Mouse (Mus musculus): ENCODE measurements around the gene Ppp1r14b. TPM values are rescaled to one million over a fixed set of nuclear protein-coding genes. Genes with fewer than 3 reads are reported as not detected.
A peak's percentile ranks its signal among the peaks of the same experiment; 100 is the strongest.

Gene Ppp1r14b
- total and polyA plus RNA-seq, 2 experiments from 2014 or later = 201 to 226 TPM

DNA sequence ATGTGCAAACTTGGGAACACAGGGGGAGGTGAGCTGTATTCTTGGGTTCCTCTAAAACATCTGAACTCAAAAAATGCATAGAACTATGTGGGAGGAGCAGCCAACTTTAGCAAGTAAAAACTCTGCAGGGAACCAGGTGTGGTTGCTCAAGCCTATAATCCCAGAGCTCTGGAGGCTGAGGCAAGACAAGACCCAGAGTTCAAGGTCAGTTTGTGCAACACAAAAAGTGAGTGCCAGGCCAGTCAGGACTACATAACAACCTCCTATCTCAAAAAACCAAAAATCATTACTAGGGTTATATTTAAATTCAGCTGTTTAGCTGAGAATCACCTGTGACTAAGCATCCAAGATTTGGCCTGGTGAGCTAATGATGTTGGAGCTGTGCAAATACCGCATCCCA, 42.8 kb upstream of the Ppp1r14b start:
- WGBS = 28% methylated on average over 1 of the region's 1 CpGs
- no peak overlapping the region for H3K27ac ChIP-seq (ENCODE audit: low read depth, low read length)
- no peaks in the 10 kb centered on the region for H3K36me3 ChIP-seq (ENCODE audit: insufficient read depth)
- TF ChIP-seq CTCF (IDR thresholded peaks at IDR 0.05; ENCODE audit: low read depth) = no peak
- H3K4me2 ChIP-seq (ENCODE audit: low read depth) = no peak overlapping the region
- peaks cover 40% of the 10 kb centered on the region for H3K27me3 ChIP-seq (ENCODE audit: insufficient read depth, low read length)
- no peak overlapping the region for H3K9ac ChIP-seq
- ATAC-seq (no peak), DNase-seq (no peak)
- H3K4me1 ChIP-seq (ENCODE audit: insufficient read depth) = 0 out of 2 replicates have a peak, but pooled peaks cover 4% of the 10 kb centered on the region
- no peaks in the 10 kb centered on the region for H3K9me3 ChIP-seq (ENCODE audit: low read length)
- H3K4me3 ChIP-seq (ENCODE audit: low read depth, low read length) = no peak overlapping the region

DNA sequence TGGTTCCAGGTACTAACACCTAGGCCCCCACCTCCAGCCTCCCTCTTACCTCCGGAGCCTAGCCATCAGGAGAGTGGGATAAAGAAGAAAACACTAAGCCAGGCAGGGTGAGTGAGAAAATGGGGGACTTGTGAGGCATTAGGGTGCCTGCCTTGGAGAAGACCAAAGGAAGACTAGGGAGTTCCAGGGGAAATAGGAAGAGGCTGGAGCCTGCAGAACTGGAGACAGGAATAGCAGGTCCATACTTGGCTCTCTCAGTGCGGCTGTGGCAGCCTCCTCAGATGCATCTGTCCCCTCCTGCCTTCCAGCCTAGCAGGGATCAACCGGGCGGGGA, 41.7 kb upstream of the Ppp1r14b start:
- Histone ChIP-seq H3K27me3 (ENCODE audit: insufficient read depth, low read length) (peaks cover 29% of the 10 kb centered on the region), H3K4me2 (ENCODE audit: low read depth) (peak overlapping the region; percentile 67), H3K27ac (ENCODE audit: low read depth, low read length) (no peak overlapping the region), H3K9me3 (ENCODE audit: low read length) (no peaks in the 10 kb centered on the region), H3K4me3 (ENCODE audit: low read depth, low read length) (peak overlapping the region; percentile 41), H3K36me3 (ENCODE audit: insufficient read depth) (0 out of 2 replicates have a peak, but pooled peaks cover under 1% of the 10 kb centered on the region), H3K4me1 (ENCODE audit: insufficient read depth) (0 out of 2 replicates have a peak, but pooled peaks cover 4% of the 10 kb centered on the region), H3K9ac (no peak overlapping the region; the same call in 1 of the 2 replicates)
- 24% methylated on average over 4 of the region's 4 CpGs for WGBS
- ATAC-seq (0 out of 2 replicates have a peak, but pooled peaks have one; percentile 1), DNase-seq (no peak)
- no peak for TF ChIP-seq CTCF (IDR thresholded peaks at IDR 0.05; ENCODE audit: low read depth)

DNA sequence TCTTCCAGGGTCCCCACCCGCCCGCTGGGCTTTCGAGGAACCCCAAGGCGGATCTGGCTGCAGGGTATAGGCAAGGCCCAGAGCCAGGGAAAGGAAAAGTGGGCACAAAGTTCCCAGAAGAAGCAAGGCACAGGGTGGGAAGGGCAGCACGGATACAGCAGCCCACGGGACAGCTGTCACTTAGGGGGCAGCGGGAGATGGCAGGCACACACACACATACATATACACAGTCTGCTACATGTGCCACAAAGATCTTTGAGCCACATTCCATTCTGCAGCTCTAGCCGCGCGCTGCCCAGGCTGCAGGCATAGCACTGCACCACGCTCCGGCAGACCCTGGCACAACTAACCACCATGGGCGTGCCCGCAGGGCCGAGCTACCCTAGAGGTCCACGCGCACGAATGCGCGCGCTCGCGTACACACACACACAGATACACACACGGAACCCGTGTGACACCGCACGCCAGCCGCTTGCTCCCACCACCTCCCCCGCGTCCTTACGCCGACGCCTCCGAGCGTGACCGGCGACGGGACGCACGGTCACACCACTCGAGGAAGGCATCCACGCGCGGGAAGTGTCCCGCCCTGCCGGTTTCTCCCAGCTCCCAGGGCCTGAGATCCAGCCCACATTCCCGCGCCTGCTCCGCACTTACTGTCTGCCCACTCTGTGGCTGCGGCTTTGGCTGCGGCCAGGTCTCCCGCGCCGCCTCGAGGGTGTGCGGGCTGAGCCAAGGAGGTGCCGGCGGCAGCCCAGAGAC, 41.2 kb upstream of the Ppp1r14b start:
- Histone ChIP-seq H3K9me3 (ENCODE audit: low read length) (no peaks in the 10 kb centered on the region), H3K27ac (ENCODE audit: low read depth, low read length) (no peak overlapping the region), H3K27me3 (ENCODE audit: insufficient read depth, low read length) (peaks cover 27% of the 10 kb centered on the region), H3K4me1 (ENCODE audit: insufficient read depth) (0 out of 2 replicates have a peak, but pooled peaks cover 4% of the 10 kb centered on the region), H3K36me3 (ENCODE audit: insufficient read depth) (0 out of 2 replicates have a peak, but pooled peaks cover 4% of the 10 kb centered on the region), H3K4me3 (ENCODE audit: low read depth, low read length) (peak overlapping the region; percentile 41), H3K9ac (peak overlapping the region; percentile 44), H3K4me2 (ENCODE audit: low read depth) (peak overlapping the region; percentile 67)
- 4% methylated on average over 58 of the region's 58 CpGs for WGBS
- no peak for TF ChIP-seq CTCF (IDR thresholded peaks at IDR 0.05; ENCODE audit: low read depth)
- peak; percentile 58 for DNase-seq
- peak; percentile 82 for ATAC-seq

DNA sequence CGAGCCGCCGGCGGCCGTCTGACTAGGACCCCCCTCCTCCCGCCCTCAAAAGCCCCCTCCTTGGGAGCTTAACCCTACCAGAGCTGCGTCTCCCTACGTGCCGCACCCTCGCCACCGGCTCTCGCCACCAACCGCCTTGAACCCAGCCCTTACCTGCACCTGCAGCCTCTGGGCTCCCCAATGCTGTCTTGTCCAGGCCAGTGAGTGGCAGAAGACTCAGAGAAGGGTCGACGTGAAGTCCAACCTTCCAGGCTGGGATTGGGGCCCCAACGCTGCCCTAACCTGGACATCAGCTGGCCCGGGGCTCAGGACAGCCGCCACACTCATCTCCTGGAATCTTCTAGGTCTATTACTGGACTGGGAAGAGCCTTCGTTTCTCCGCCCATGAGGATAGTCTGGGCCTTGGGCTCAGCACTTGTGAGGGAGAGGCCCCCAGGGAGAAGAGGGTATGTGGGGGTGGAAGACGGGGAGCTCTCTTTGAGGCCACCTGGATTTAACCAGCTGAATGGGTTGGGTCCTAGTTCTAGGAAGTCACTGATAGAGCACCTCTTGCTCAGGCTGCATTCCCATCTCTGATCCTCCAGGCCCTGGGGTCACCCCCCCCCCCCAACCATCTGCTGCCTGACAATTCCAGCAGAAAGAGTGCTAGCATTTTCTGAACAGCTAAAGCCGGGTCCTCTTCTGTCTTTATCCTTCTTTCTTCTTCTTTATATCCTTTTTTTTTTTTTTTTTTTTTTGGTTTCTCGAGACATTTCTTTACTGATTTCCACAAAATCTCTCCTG, 40.4 kb upstream of the Ppp1r14b start, which contains the start of gene Kcnk4:
Gene Kcnk4, minus strand, starts transcription at position 321 of the 783 bp plus-strand sequence.
- H3K9me3 ChIP-seq (ENCODE audit: low read length) = no peaks in the 10 kb centered on the region
- peak within 1 kb of the TSS; percentile 67 for H3K4me2 ChIP-seq (ENCODE audit: low read depth)
- H3K4me1 ChIP-seq (ENCODE audit: insufficient read depth) = peaks cover 8% of the 10 kb centered on the region; the same call in 1 of the 2 replicates
- H3K9ac ChIP-seq = peak within 1 kb of the TSS; percentile 44
- H3K27ac ChIP-seq (ENCODE audit: low read depth, low read length) = no peak within 1 kb of the TSS
- H3K27me3 ChIP-seq (ENCODE audit: insufficient read depth, low read length) = peaks cover 27% of the 10 kb centered on the region
- H3K36me3 ChIP-seq (ENCODE audit: insufficient read depth) = peaks cover 7% of the 10 kb centered on the region; the same call in 1 of the 2 replicates
- no peak for TF ChIP-seq CTCF (IDR thresholded peaks at IDR 0.05; ENCODE audit: low read depth)
- H3K4me3 ChIP-seq (ENCODE audit: low read depth, low read length) = peak within 1 kb of the TSS; percentile 41
- 9% methylated on average over 23 of the region's 23 CpGs for WGBS
- ATAC-seq (no peak; the same call in 1 of the 2 replicates), DNase-seq (no peak)

DNA sequence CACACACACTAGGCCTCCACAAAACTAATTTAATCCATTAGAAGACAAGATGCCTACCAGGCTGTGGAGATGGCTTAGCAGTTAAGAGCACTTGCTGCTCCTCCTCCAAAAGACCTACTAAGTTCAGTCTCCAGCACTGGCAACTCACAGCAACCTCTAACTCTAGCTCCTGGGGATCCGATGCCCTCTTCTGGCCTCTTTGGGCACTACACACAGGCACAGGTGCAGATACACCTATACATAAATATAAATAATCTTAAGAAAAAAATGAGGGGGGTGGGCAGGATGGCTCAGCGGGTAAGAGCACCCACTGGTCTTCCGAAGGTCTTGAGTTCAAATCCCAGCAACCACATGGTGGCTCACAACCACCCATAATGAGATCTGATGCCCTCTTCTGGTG, 38.5 kb upstream of the Ppp1r14b start:
- Histone ChIP-seq H3K4me3 (ENCODE audit: low read depth, low read length) (no peak overlapping the region), H3K9me3 (ENCODE audit: low read length) (no peaks in the 10 kb centered on the region), H3K4me1 (ENCODE audit: insufficient read depth) (peaks cover 24% of the 10 kb centered on the region), H3K36me3 (ENCODE audit: insufficient read depth) (peaks cover 7% of the 10 kb centered on the region; the same call in 1 of the 2 replicates), H3K27me3 (ENCODE audit: insufficient read depth, low read length) (peaks cover 27% of the 10 kb centered on the region), H3K9ac (no peak overlapping the region), H3K27ac (ENCODE audit: low read depth, low read length) (no peak overlapping the region), H3K4me2 (ENCODE audit: low read depth) (no peak overlapping the region)
- peak; percentile 47 for TF ChIP-seq CTCF (IDR thresholded peaks at IDR 0.05; ENCODE audit: low read depth)
- ATAC-seq = no peak
- DNase-seq = no peak
- 17% methylated on average over 3 of the region's 3 CpGs for WGBS

DNA sequence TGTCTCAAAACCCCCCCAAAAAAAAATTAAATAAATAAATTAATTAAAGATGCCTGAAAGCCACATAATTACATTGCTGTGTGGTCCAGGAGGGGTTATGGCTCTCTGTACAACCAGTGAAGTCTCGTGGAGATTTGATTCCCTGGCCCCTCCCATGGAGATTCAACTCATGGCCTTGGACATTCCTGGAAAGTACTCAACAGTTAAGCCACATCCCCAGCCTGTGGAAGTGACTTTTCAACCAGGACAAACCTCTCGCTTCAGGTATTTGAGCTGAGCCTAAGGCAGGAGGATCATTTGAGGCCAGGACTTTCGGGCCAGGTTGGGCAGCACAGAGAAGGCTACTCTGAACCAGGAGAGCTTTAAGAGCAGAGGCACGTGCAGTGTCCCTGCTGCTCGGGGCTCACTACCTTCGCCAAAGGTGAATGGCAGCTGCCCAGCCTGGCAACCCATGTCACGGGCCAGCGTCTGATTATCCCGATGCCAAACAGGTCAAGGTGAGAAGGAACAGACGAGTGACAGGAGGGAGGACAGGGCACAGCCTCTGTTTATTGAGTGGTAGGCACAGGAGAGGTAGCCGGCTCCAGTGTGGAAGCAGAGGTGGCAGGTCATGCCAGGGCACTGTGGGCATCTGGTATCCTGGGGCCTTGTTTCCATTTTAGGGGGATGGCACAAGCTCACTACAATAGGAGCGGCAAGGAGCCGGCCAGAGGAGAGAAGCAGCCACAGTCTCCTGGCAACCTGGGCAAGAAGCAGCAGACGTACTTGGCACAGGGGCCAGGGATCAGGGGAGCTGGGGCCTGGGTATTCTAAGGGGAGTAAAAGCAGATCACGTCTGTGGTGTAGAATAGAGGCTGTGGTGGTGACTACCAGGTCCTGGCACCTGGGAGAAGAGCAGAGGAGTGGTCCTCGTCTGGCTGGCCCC, 37.0 kb upstream of the Ppp1r14b start:
- H3K36me3 ChIP-seq (ENCODE audit: insufficient read depth) = peaks cover 7% of the 10 kb centered on the region; the same call in 1 of the 2 replicates
- ATAC-seq (no peak), DNase-seq (no peak)
- no peaks in the 10 kb centered on the region for H3K9me3 ChIP-seq (ENCODE audit: low read length)
- peaks cover 24% of the 10 kb centered on the region for H3K4me1 ChIP-seq (ENCODE audit: insufficient read depth)
- no peak for TF ChIP-seq CTCF (IDR thresholded peaks at IDR 0.05; ENCODE audit: low read depth)
- 0 out of 2 replicates have a peak overlapping the region, but pooled peaks have one; percentile 10 for H3K9ac ChIP-seq
- H3K4me2 ChIP-seq (ENCODE audit: low read depth) = no peak overlapping the region
- H3K27me3 ChIP-seq (ENCODE audit: insufficient read depth, low read length) = peaks cover 15% of the 10 kb centered on the region
- no peak overlapping the region for H3K27ac ChIP-seq (ENCODE audit: low read depth, low read length)
- H3K4me3 ChIP-seq (ENCODE audit: low read depth, low read length) = no peak overlapping the region
- 67% methylated on average over 16 of the region's 16 CpGs for WGBS
